Mouse (Mus musculus) hindbrain, embryonic 14.5 days (tissue): Measurements from ENCODE around the gene Gramd4. TPM values are rescaled to one million over a fixed set of nuclear protein-coding genes. Genes with fewer than 3 reads are reported as not detected.

Experiments used
- ATAC-seq: fragments of 200-750 bp; cut with Nextera tagmentation; 2 replicates; pipeline ENCODE4 v1.8.0; 2017; ENCODE audit warnings: moderate number of reproducible peaks, mild to moderate bottlenecking, moderate TSS enrichment, moderate library complexity; ENCODE audit not compliant: low FRiP score
- DNase-seq: peaks from one replicate; pipeline ENCODE4 v3.0.0-alpha.2; 2015; ENCODE audit warnings: low spot score
- H3K27ac ChIP-seq: fragments of 300-500 bp; sonication (generic); 2 replicates; pipeline ENCODE4 v1.5.1; 2014; ENCODE audit warnings: mild to moderate bottlenecking, moderate library complexity
- H3K27me3 ChIP-seq: fragments of 300-500 bp; sonication (generic); 2 replicates; pipeline ENCODE4 v1.6.1; 2014; ENCODE audit warnings: mild to moderate bottlenecking, low read length, mixed read lengths; ENCODE audit not compliant: control insufficient read depth, insufficient read depth
- H3K36me3 ChIP-seq: fragments of 300-500 bp; sonication (generic); replicated peaks from 2 replicates; pipeline ENCODE4 v1.6.1; 2014; ENCODE audit not compliant: control insufficient read depth, insufficient read depth
- H3K4me1 ChIP-seq: fragments of 300-500 bp; sonication (generic); replicated peaks from 2 replicates; pipeline ENCODE4 v1.6.1; 2014; ENCODE audit warnings: antibody characterized with exemption, low read length, mixed read lengths; ENCODE audit not compliant: control insufficient read depth, insufficient read depth
- H3K4me2 ChIP-seq: fragments of 300-500 bp; sonication (generic); replicated peaks from 2 replicates; pipeline ENCODE4 v1.6.1; 2014; ENCODE audit warnings: mild to moderate bottlenecking, moderate library complexity
- H3K4me3 ChIP-seq: fragments of 300-500 bp; sonication (generic); replicated peaks from 2 replicates; pipeline ENCODE4 v1.5.1; 2014; ENCODE audit warnings: mild to moderate bottlenecking, low read length
- H3K9ac ChIP-seq: fragments of 300-500 bp; sonication (generic); 2 replicates; pipeline ENCODE4 v1.6.1; 2014
- H3K9me3 ChIP-seq: fragments of 300-500 bp; sonication (generic); 2 replicates; pipeline ENCODE4 v1.6.1; 2016; ENCODE audit warnings: low read length; ENCODE audit not compliant: control insufficient read depth
- WGBS: fragments of 180-500 bp; shearing (Covaris S2); extraction: QIAGEN DNeasy Blood & Tissue Kit; methylation state at CpG from one replicate; pipeline ENCODE4 v1.1.7; 2014; 5-methylcytosine and 5-hydroxymethylcytosine counted together
- polyA plus RNA-seq: library from polyadenylated mRNA; unstranded; fragments of >200 nt; fragmentation: Nextera tagmentation; extraction: Ambion mirVana; gene quantifications from 2 replicates; pipeline ENCODE4 v1.2.1, GENCODE M21; 2014

Gene Gramd4
- polyA plus RNA-seq, 1 experiment from 2014 or later: 24.9 TPM

GRCm38 (mm10) chr15:86110361-86111103, 53.0 kb downstream of the Gramd4 start:
- H3K27me3 ChIP-seq: no peaks in the 10 kb centered on the region
- no peak overlapping the region for H3K9ac ChIP-seq
- peaks cover 24% of the 10 kb centered on the region for H3K4me1 ChIP-seq
- peak; percentile 31; the same call in 1 of the 2 replicates for ATAC-seq
- no peak overlapping the region for H3K4me3 ChIP-seq
- peak; percentile 31 for DNase-seq
- no peak overlapping the region for H3K4me2 ChIP-seq
- WGBS: 67% methylated on average over 10 of the region's 10 CpGs
- H3K36me3 ChIP-seq: no peaks in the 10 kb centered on the region
- no peaks in the 10 kb centered on the region for H3K9me3 ChIP-seq
- no peak overlapping the region for H3K27ac ChIP-seq

GRCm38 (mm10) chr15:86112707-86113341, 55.3 kb downstream of the Gramd4 start:
- ATAC-seq (peak; percentile 28; the same call in 1 of the 2 replicates), DNase-seq (peak; percentile 46)
- Histone ChIP-seq H3K4me3 (no peak overlapping the region), H3K36me3 (no peaks in the 10 kb centered on the region), H3K27ac (peak overlapping the region; percentile 90), H3K4me1 (peaks cover 28% of the 10 kb centered on the region), H3K9me3 (no peaks in the 10 kb centered on the region), H3K4me2 (peak overlapping the region; percentile 11), H3K9ac (peak overlapping the region; percentile 29), H3K27me3 (no peaks in the 10 kb centered on the region)
- 8% methylated on average over 10 of the region's 10 CpGs for WGBS

- Histone ChIP-seq H3K4me3 (no peak overlapping the region), H3K36me3 (0 out of 2 replicates have a peak, but pooled peaks cover under 1% of the 10 kb centered on the region), H3K9me3 (no peaks in the 10 kb centered on the region), H3K27me3 (no peaks in the 10 kb centered on the region), H3K4me1 (peaks cover 26% of the 10 kb centered on the region), H3K9ac (peak overlapping the region; percentile 29), H3K27ac (peak overlapping the region; percentile 90), H3K4me2 (peak overlapping the region; percentile 11)
- DNase-seq (peak; percentile 56), ATAC-seq (no peak)
- 4% methylated on average over 9 of the region's 9 CpGs for whole genome bisulfite sequencing
Observed at GRCm38 (mm10) chr15:86113342-86113710, 55.8 kb downstream of the Gramd4 start.

- WGBS: 73% methylated on average over 5 of the region's 5 CpGs
- DNase-seq (no peak), ATAC-seq (no peak)
- Histone ChIP-seq H3K4me3 (no peak overlapping the region), H3K9ac (no peak overlapping the region), H3K4me1 (peaks cover 26% of the 10 kb centered on the region), H3K4me2 (no peak overlapping the region), H3K9me3 (no peaks in the 10 kb centered on the region), H3K36me3 (peaks cover 32% of the 10 kb centered on the region), H3K27ac (no peak overlapping the region), H3K27me3 (no peaks in the 10 kb centered on the region)
Observed at GRCm38 (mm10) chr15:86116421-86116820, 58.9 kb downstream of the Gramd4 start.

GRCm38 (mm10) chr15:86117115-86118100, 59.9 kb downstream of the Gramd4 start:
- ATAC-seq (no peak), DNase-seq (no peak)
- H3K9me3 ChIP-seq: no peaks in the 10 kb centered on the region
- H3K27me3 ChIP-seq: no peaks in the 10 kb centered on the region
- peaks cover 22% of the 10 kb centered on the region for H3K4me1 ChIP-seq
- no peak overlapping the region for H3K4me2 ChIP-seq
- no peak overlapping the region for H3K9ac ChIP-seq
- WGBS: 62% methylated on average over 14 of the region's 15 CpGs
- H3K4me3 ChIP-seq: no peak overlapping the region
- no peak overlapping the region for H3K27ac ChIP-seq
- H3K36me3 ChIP-seq: peaks cover 41% of the 10 kb centered on the region

- Histone ChIP-seq H3K4me1 (peaks cover 7% of the 10 kb centered on the region), H3K36me3 (peaks cover 58% of the 10 kb centered on the region), H3K27ac (no peak overlapping the region), H3K27me3 (no peaks in the 10 kb centered on the region), H3K4me2 (no peak overlapping the region), H3K4me3 (no peak overlapping the region), H3K9me3 (no peaks in the 10 kb centered on the region), H3K9ac (no peak overlapping the region)
- no peak for ATAC-seq
- 93% methylated on average over 7 of the region's 7 CpGs for WGBS
- DNase-seq: no peak
Observed at GRCm38 (mm10) chr15:86119186-86119585, 61.7 kb downstream of the Gramd4 start.

- H3K27ac ChIP-seq: no peak overlapping the region
- DNase-seq: no peak
- peaks cover 76% of the 10 kb centered on the region for H3K36me3 ChIP-seq
- no peaks in the 10 kb centered on the region for H3K4me1 ChIP-seq
- H3K9ac ChIP-seq: no peak overlapping the region
- ATAC-seq: no peak
- no peaks in the 10 kb centered on the region for H3K27me3 ChIP-seq
- 89% methylated on average over 9 of the region's 9 CpGs for WGBS
- no peak overlapping the region for H3K4me3 ChIP-seq
- no peaks in the 10 kb centered on the region for H3K9me3 ChIP-seq
- H3K4me2 ChIP-seq: no peak overlapping the region
Observed at GRCm38 (mm10) chr15:86122261-86122949, 64.9 kb downstream of the Gramd4 start.

GRCm38 (mm10) chr15:86123409-86123808, 65.9 kb downstream of the Gramd4 start:
- H3K27me3 ChIP-seq: no peaks in the 10 kb centered on the region
- no peak for DNase-seq
- no peak overlapping the region for H3K27ac ChIP-seq
- no peak overlapping the region for H3K4me2 ChIP-seq
- H3K9ac ChIP-seq: no peak overlapping the region
- no peaks in the 10 kb centered on the region for H3K4me1 ChIP-seq
- ATAC-seq: no peak
- peaks cover 85% of the 10 kb centered on the region for H3K36me3 ChIP-seq
- no peaks in the 10 kb centered on the region for H3K9me3 ChIP-seq
- H3K4me3 ChIP-seq: no peak overlapping the region
- WGBS: 89% methylated on average over 4 of the region's 4 CpGs
